Mouse (Mus musculus): ENCODE measurements around the gene Ppil3. TPM values are rescaled to one million over a fixed set of nuclear protein-coding genes. Genes with fewer than 3 reads are reported as not detected.

Ppil3 gene
- polyA plus RNA-seq, 1 experiment from 2014 or later: 62.5 TPM

- 14% methylated on average over 10 of the region's 10 CpGs for WGBS
- DNase-seq (ENCODE audit: low spot score): no peak
- H3K27me3 ChIP-seq (ENCODE audit: low read depth, poor library complexity, severe bottlenecking): no peaks in the 10 kb centered on the region
- H3K4me1 ChIP-seq: peaks cover 28% of the 10 kb centered on the region
- peak overlapping the region; percentile 77 for H3K4me3 ChIP-seq
- H3K27ac ChIP-seq (replicated peaks): peak overlapping the region; percentile 91
- no peaks in the 10 kb centered on the region for H3K9me3 ChIP-seq (replicated peaks)
- peaks cover 62% of the 10 kb centered on the region for H3K36me3 ChIP-seq
Measured at GRCm38 (mm10) chr1:58444691-58445090, 595 bp downstream of the Ppil3 start.

- 90% methylated on average over 3 of the region's 3 CpGs for WGBS
- Histone ChIP-seq H3K36me3 (peaks cover 29% of the 10 kb centered on the region), H3K27ac (replicated peaks) (no peak overlapping the region), H3K4me3 (no peak overlapping the region; the same call in 1 of the 2 replicates), H3K27me3 (ENCODE audit: low read depth, poor library complexity, severe bottlenecking) (no peaks in the 10 kb centered on the region), H3K4me1 (peaks cover 21% of the 10 kb centered on the region), H3K9me3 (replicated peaks) (no peaks in the 10 kb centered on the region)
- no peak for DNase-seq (ENCODE audit: low spot score)
Measured at GRCm38 (mm10) chr1:58424551-58424950, 20.7 kb downstream of the Ppil3 start.

GRCm38 (mm10) chr1:58423371-58424248 lies 21.7 kb downstream of the Ppil3 start, which contains the start of gene Clk1:
Gene Clk1, minus strand, starts transcription at chr1:58424066.
- WGBS: under 1% methylated on average over 79 of the region's 79 CpGs
- Histone ChIP-seq H3K4me1 (peaks cover 21% of the 10 kb centered on the region), H3K4me3 (peak within 1 kb of the TSS; percentile 100), H3K27ac (replicated peaks) (peak within 1 kb of the TSS; percentile 100), H3K27me3 (ENCODE audit: low read depth, poor library complexity, severe bottlenecking) (no peaks in the 10 kb centered on the region), H3K9me3 (replicated peaks) (no peaks in the 10 kb centered on the region), H3K36me3 (peaks cover 36% of the 10 kb centered on the region)
- peak; percentile 93 for DNase-seq (ENCODE audit: low spot score)

- no peaks in the 10 kb centered on the region for H3K27me3 ChIP-seq (ENCODE audit: low read depth, poor library complexity, severe bottlenecking)
- peaks cover 21% of the 10 kb centered on the region for H3K4me1 ChIP-seq
- H3K9me3 ChIP-seq (replicated peaks): no peaks in the 10 kb centered on the region
- peak overlapping the region; percentile 100 for H3K27ac ChIP-seq (replicated peaks)
- WGBS: 19% methylated on average over 13 of the region's 13 CpGs
- peak overlapping the region; percentile 100 for H3K4me3 ChIP-seq
- H3K36me3 ChIP-seq: peaks cover 44% of the 10 kb centered on the region
- DNase-seq (ENCODE audit: low spot score): peak; percentile 24
Measured at GRCm38 (mm10) chr1:58422879-58423278, 22.4 kb downstream of the Ppil3 start.

- Histone ChIP-seq H3K4me1 (peaks cover 21% of the 10 kb centered on the region), H3K36me3 (peaks cover 62% of the 10 kb centered on the region)
- 86% methylated on average over 7 of the region's 7 CpGs for WGBS
Measured at GRCm38 (mm10) chr1:58420961-58421360, 24.3 kb downstream of the Ppil3 start.

GRCm38 (mm10) chr1:58420032-58420431 lies 25.3 kb downstream of the Ppil3 start:
- WGBS: 91% methylated on average over 10 of the region's 10 CpGs
- H3K27ac ChIP-seq (replicated peaks): no peak overlapping the region
- peaks cover 71% of the 10 kb centered on the region for H3K36me3 ChIP-seq
- no peaks in the 10 kb centered on the region for H3K27me3 ChIP-seq (ENCODE audit: low read depth, poor library complexity, severe bottlenecking)
- no peak for DNase-seq (ENCODE audit: low spot score)
- no peaks in the 10 kb centered on the region for H3K9me3 ChIP-seq (replicated peaks)
- no peak overlapping the region for H3K4me3 ChIP-seq
- peaks cover 21% of the 10 kb centered on the region for H3K4me1 ChIP-seq

More at GRCm38 (mm10) chr1:58420961-58421360, 24.3 kb downstream of the Ppil3 start:
- Histone ChIP-seq H3K4me3 (no peak overlapping the region), H3K9me3 (replicated peaks) (no peaks in the 10 kb centered on the region), H3K27ac (replicated peaks) (no peak overlapping the region), H3K27me3 (ENCODE audit: low read depth, poor library complexity, severe bottlenecking) (no peaks in the 10 kb centered on the region)
- no peak for DNase-seq (ENCODE audit: low spot score)

GRCm38 (mm10) chr1:58416048-58416447 lies 29.2 kb downstream of the Ppil3 start:
- no peak for DNase-seq (ENCODE audit: low spot score)
- WGBS: 93% methylated on average over 2 of the region's 2 CpGs
- Histone ChIP-seq H3K27ac (replicated peaks) (no peak overlapping the region), H3K4me3 (no peak overlapping the region), H3K27me3 (ENCODE audit: low read depth, poor library complexity, severe bottlenecking) (no peaks in the 10 kb centered on the region), H3K9me3 (replicated peaks) (no peaks in the 10 kb centered on the region), H3K4me1 (peaks cover 2% of the 10 kb centered on the region), H3K36me3 (peaks cover 99% of the 10 kb centered on the region)

- H3K27ac ChIP-seq (replicated peaks): no peak overlapping the region
- 47% methylated on average over 1 of the region's 1 CpGs for WGBS
- H3K9me3 ChIP-seq (replicated peaks): no peaks in the 10 kb centered on the region
- H3K36me3 ChIP-seq: peaks cover 99% of the 10 kb centered on the region
- H3K4me1 ChIP-seq: no peaks in the 10 kb centered on the region
- DNase-seq (ENCODE audit: low spot score): no peak
- no peaks in the 10 kb centered on the region for H3K27me3 ChIP-seq (ENCODE audit: low read depth, poor library complexity, severe bottlenecking)
- H3K4me3 ChIP-seq: no peak overlapping the region
Measured at GRCm38 (mm10) chr1:58415442-58415841, 29.8 kb downstream of the Ppil3 start.

- H3K36me3 ChIP-seq: peaks cover 82% of the 10 kb centered on the region
- H3K27ac ChIP-seq (replicated peaks): no peak overlapping the region
- H3K9me3 ChIP-seq (replicated peaks): no peaks in the 10 kb centered on the region
- no peaks in the 10 kb centered on the region for H3K4me1 ChIP-seq
- 96% methylated on average over 7 of the region's 7 CpGs for WGBS
- H3K4me3 ChIP-seq: no peak overlapping the region
- no peaks in the 10 kb centered on the region for H3K27me3 ChIP-seq (ENCODE audit: low read depth, poor library complexity, severe bottlenecking)
- DNase-seq (ENCODE audit: low spot score): no peak
Measured at GRCm38 (mm10) chr1:58410776-58411175, 34.5 kb downstream of the Ppil3 start.

- 89% methylated on average over 3 of the region's 3 CpGs for WGBS
- Histone ChIP-seq H3K9me3 (replicated peaks) (no peaks in the 10 kb centered on the region), H3K36me3 (peaks cover 82% of the 10 kb centered on the region), H3K4me3 (no peak overlapping the region), H3K27me3 (ENCODE audit: low read depth, poor library complexity, severe bottlenecking) (no peaks in the 10 kb centered on the region), H3K27ac (replicated peaks) (no peak overlapping the region), H3K4me1 (no peaks in the 10 kb centered on the region)
- DNase-seq (ENCODE audit: low spot score): no peak
Measured at GRCm38 (mm10) chr1:58410198-58410588, 35.1 kb downstream of the Ppil3 start.

GRCm38 (mm10) chr1:58409553-58410197 lies 35.6 kb downstream of the Ppil3 start:
- no peak overlapping the region for H3K4me3 ChIP-seq
- H3K9me3 ChIP-seq (replicated peaks): no peaks in the 10 kb centered on the region
- DNase-seq (ENCODE audit: low spot score): no peak
- 85% methylated on average over 5 of the region's 5 CpGs for WGBS
- H3K27me3 ChIP-seq (ENCODE audit: low read depth, poor library complexity, severe bottlenecking): no peaks in the 10 kb centered on the region
- H3K36me3 ChIP-seq: peaks cover 82% of the 10 kb centered on the region
- no peaks in the 10 kb centered on the region for H3K4me1 ChIP-seq
- no peak overlapping the region for H3K27ac ChIP-seq (replicated peaks)

GRCm38 (mm10) chr1:58408141-58408540 lies 37.1 kb downstream of the Ppil3 start:
- no peak overlapping the region for H3K4me3 ChIP-seq
- no peaks in the 10 kb centered on the region for H3K27me3 ChIP-seq (ENCODE audit: low read depth, poor library complexity, severe bottlenecking)
- DNase-seq (ENCODE audit: low spot score): no peak
- no peak overlapping the region for H3K27ac ChIP-seq (replicated peaks)
- H3K4me1 ChIP-seq: no peaks in the 10 kb centered on the region
- peaks cover 82% of the 10 kb centered on the region for H3K36me3 ChIP-seq
- no peaks in the 10 kb centered on the region for H3K9me3 ChIP-seq (replicated peaks)
- 88% methylated on average over 6 of the region's 6 CpGs for WGBS

GRCm38 (mm10) chr1:58407321-58407720 lies 38.0 kb downstream of the Ppil3 start:
- H3K27ac ChIP-seq (replicated peaks): no peak overlapping the region
- no peaks in the 10 kb centered on the region for H3K27me3 ChIP-seq (ENCODE audit: low read depth, poor library complexity, severe bottlenecking)
- no peak for DNase-seq (ENCODE audit: low spot score)
- no peaks in the 10 kb centered on the region for H3K4me1 ChIP-seq
- H3K4me3 ChIP-seq: no peak overlapping the region
- 94% methylated on average over 7 of the region's 7 CpGs for WGBS
- H3K9me3 ChIP-seq (replicated peaks): no peaks in the 10 kb centered on the region
- H3K36me3 ChIP-seq: peaks cover 82% of the 10 kb centered on the region

Measured in midbrain, embryonic 10.5 days (tissue).